Mouse (Mus musculus): ENCODE measurements around the gene Tank.

Gene Tank

GRCm38 (mm10) chr2:61580555-61581080, 2.2 kb downstream of the Tank start:
- DNase-seq = no peak

- DNase-seq = no peak
These were observed 4.4 kb downstream of the Tank start for GRCm38 (mm10) chr2:61582578-61583315.

- no peak for DNase-seq
These were observed 7.1 kb downstream of the Tank start for GRCm38 (mm10) chr2:61585447-61585846.

GRCm38 (mm10) chr2:61586166-61586565, 7.8 kb downstream of the Tank start:
- DNase-seq = no peak

- DNase-seq = no peak
These were observed 12.4 kb downstream of the Tank start for GRCm38 (mm10) chr2:61590751-61591150.

- DNase-seq = peak; percentile 9
These were observed 13.7 kb downstream of the Tank start for GRCm38 (mm10) chr2:61592095-61592494.

GRCm38 (mm10) chr2:61592699-61593029, 14.3 kb downstream of the Tank start:
- DNase-seq = no peak

- DNase-seq = peak; percentile 89
These were observed 14.8 kb downstream of the Tank start for GRCm38 (mm10) chr2:61593030-61593811.

GRCm38 (mm10) chr2:61593871-61594304, 15.5 kb downstream of the Tank start:
- DNase-seq = no peak

- DNase-seq = no peak
These were observed 21.3 kb downstream of the Tank start for GRCm38 (mm10) chr2:61599730-61600129.

- no peak for DNase-seq
These were observed 25.1 kb downstream of the Tank start for GRCm38 (mm10) chr2:61603461-61603860.

GRCm38 (mm10) chr2:61606942-61607341, 28.6 kb downstream of the Tank start:
- no peak for DNase-seq

GRCm38 (mm10) chr2:61623996-61624395, 45.6 kb downstream of the Tank start:
- no peak for DNase-seq

GRCm38 (mm10) chr2:61630864-61631555, 52.6 kb downstream of the Tank start:
- DNase-seq = no peak

GRCm38 (mm10) chr2:61635099-61635498, 56.7 kb downstream of the Tank start:
- DNase-seq = no peak

GRCm38 (mm10) chr2:61638182-61638581, 59.8 kb downstream of the Tank start:
- no peak for DNase-seq

GRCm38 (mm10) chr2:61642452-61643368, 64.3 kb downstream of the Tank start:
- peak; percentile 50 for DNase-seq

- DNase-seq = no peak
These were observed 72.8 kb downstream of the Tank start for GRCm38 (mm10) chr2:61651206-61651605.

- no peak for DNase-seq
These were observed 73.3 kb downstream of the Tank start for GRCm38 (mm10) chr2:61651640-61652039.

GRCm38 (mm10) chr2:61655046-61655381, 76.6 kb downstream of the Tank start:
- no peak for DNase-seq

- DNase-seq = peak; percentile 75
These were observed 77.2 kb downstream of the Tank start for GRCm38 (mm10) chr2:61655382-61656281.

Measured in cerebellum, adult 9-11 months (tissue).